Mouse (Mus musculus): ENCODE results near the gene Knstrn.

Knstrn gene

GRCm38 (mm10) chr2:118790551-118791525 is 23.0 kb upstream of the Knstrn start:
- in situ Hi-C loops (cut with MboI) = no loop called here

- in situ Hi-C loops (cut with MboI) = no loop called here
These were observed 22.1 kb upstream of the Knstrn start for GRCm38 (mm10) chr2:118791591-118792258.

- in situ Hi-C loops (cut with MboI) = no loop called here
These were observed 21.6 kb upstream of the Knstrn start for GRCm38 (mm10) chr2:118792259-118792613.

GRCm38 (mm10) chr2:118793636-118794035 is 20.2 kb upstream of the Knstrn start:
- in situ Hi-C loops (cut with MboI) = no loop called here

- in situ Hi-C loops (cut with MboI) = no loop called here
These were observed 11.2 kb upstream of the Knstrn start for GRCm38 (mm10) chr2:118802542-118803118.

- in situ Hi-C loops (cut with MboI) = no loop called here
These were observed 9.3 kb upstream of the Knstrn start for GRCm38 (mm10) chr2:118804474-118804873.

- in situ Hi-C loops (cut with MboI) = no loop called here
These were observed 8.7 kb upstream of the Knstrn start for GRCm38 (mm10) chr2:118805137-118805536.

GRCm38 (mm10) chr2:118805756-118806155 is 8.0 kb upstream of the Knstrn start:
- in situ Hi-C loops (cut with MboI) = no loop called here

- in situ Hi-C loops (cut with MboI) = no loop called here
These were observed 6.9 kb upstream of the Knstrn start for GRCm38 (mm10) chr2:118806860-118807259.

- in situ Hi-C loops (cut with MboI) = no loop called here
These were observed 2.9 kb upstream of the Knstrn start for GRCm38 (mm10) chr2:118810861-118811260.

GRCm38 (mm10) chr2:118812724-118813123 is 1.1 kb upstream of the Knstrn start:
- in situ Hi-C loops (cut with MboI) = no loop called here

- in situ Hi-C loops (cut with MboI) = no loop called here
These were observed 9.0 kb downstream of the Knstrn start for GRCm38 (mm10) chr2:118822800-118823199.

- in situ Hi-C loops (cut with MboI) = no loop called here
These were observed 10.6 kb downstream of the Knstrn start for GRCm38 (mm10) chr2:118824396-118824795.

GRCm38 (mm10) chr2:118829096-118829495 is 15.3 kb downstream of the Knstrn start:
- in situ Hi-C loops (cut with MboI) = no loop called here

- in situ Hi-C loops (cut with MboI) = no loop called here
These were observed 20.3 kb downstream of the Knstrn start for GRCm38 (mm10) chr2:118834061-118834460.

GRCm38 (mm10) chr2:118835115-118835514 is 21.3 kb downstream of the Knstrn start:
- in situ Hi-C loops (cut with MboI) = no loop called here

GRCm38 (mm10) chr2:118838330-118838729 is 24.5 kb downstream of the Knstrn start:
- in situ Hi-C loops (cut with MboI) = no loop called here

- in situ Hi-C loops (cut with MboI) = no loop called here
These were observed 27.4 kb downstream of the Knstrn start for GRCm38 (mm10) chr2:118841186-118841585.

GRCm38 (mm10) chr2:118841774-118842173 is 28.0 kb downstream of the Knstrn start:
- in situ Hi-C loops (cut with MboI) = no loop called here

- in situ Hi-C loops (cut with MboI) = no loop called here
These were observed 30.6 kb downstream of the Knstrn start for GRCm38 (mm10) chr2:118844427-118844826.

- in situ Hi-C loops (cut with MboI) = no loop called here
These were observed 32.4 kb downstream of the Knstrn start for GRCm38 (mm10) chr2:118846246-118846645.

- in situ Hi-C loops (cut with MboI) = no loop called here
These were observed 38.0 kb downstream of the Knstrn start for GRCm38 (mm10) chr2:118851756-118852155.

Measured in mature B cell (primary cell).